Mouse (Mus musculus): Measurements from ENCODE around the gene Gm44503. TPM values are rescaled to one million over a fixed set of nuclear protein-coding genes. Genes with fewer than 3 reads are reported as not detected.

Gm44503 gene
- total and polyA plus RNA-seq, 2 experiments from 2014 or later = not detected

DNA sequence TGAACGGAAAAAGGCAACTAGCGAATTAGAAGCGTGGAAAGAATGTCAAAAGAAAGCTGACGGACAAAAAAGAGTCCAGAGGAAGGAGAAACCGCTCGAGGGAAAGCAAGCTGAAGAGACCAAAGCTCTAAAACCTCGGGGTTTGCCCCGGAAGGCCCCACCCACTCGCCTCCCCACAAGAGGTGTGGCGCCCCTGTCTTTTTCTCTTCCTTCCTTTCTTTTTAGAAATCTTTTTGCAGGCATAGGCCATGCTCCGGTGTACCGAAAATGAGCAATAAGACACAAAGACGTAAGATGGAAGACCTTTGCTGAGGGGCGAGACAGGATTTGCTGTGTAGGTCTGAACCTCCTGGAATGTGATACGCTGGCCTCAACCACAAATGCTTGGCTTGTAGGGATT lies 3.3 kb downstream of the Gm44503 start:
- 78% methylated on average over 15 of the region's 15 CpGs for WGBS

DNA sequence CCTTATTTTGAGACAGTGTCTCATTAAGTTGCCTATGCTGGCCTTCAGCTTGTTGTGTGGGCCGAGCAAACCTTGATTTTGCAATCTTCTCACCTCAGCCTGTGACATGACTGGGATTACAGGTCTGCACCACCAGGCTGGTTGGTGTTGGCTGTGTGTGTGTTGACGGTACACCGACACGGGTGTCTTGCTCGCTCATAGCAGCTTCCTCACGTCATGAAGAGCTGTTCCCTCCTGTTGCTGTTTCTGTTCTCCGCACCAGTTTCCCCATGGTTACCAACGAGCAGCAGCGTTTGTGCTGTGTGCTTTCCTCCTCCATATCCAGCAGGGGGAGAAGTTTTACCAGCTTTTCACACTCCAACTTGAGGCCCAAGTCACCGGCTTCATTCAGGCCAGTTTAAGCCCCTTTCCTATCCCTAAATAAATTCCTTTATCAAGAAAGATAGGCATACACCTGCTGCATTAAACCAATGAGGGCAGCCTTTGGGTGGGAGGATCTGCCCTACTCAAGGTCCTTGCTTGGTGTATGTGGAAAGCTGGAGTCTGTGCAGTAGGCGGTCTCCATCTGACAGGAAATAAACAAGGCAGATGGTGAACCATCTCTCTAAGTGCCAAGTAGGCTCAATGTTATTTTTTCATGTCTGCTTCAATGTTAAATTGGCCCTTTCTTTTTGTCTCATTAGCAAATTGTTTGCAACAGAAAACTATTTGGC lies 9.9 kb downstream of the Gm44503 start:
- no peaks in the 10 kb centered on the region for H3K9me3 ChIP-seq (ENCODE audit: low read length)
- H3K27me3 ChIP-seq (ENCODE audit: insufficient read depth, low read length) = no peaks in the 10 kb centered on the region
- no peak overlapping the region for H3K4me3 ChIP-seq (ENCODE audit: low read depth, low read length)
- no peaks in the 10 kb centered on the region for H3K4me1 ChIP-seq (ENCODE audit: insufficient read depth, low read length)
- H3K4me2 ChIP-seq (ENCODE audit: low read depth, low read length, poor library complexity, severe bottlenecking) = no peak overlapping the region
- no peaks in the 10 kb centered on the region for H3K36me3 ChIP-seq (ENCODE audit: insufficient read depth, low read length)
- peak; percentile 74 for ATAC-seq (ENCODE audit: low FRiP score)
- no peak overlapping the region for H3K27ac ChIP-seq (ENCODE audit: low read depth, low read length)
- no peak overlapping the region for H3K9ac ChIP-seq (replicated peaks; ENCODE audit: low read length, poor library complexity, severe bottlenecking)
- WGBS = 28% methylated on average over 11 of the region's 11 CpGs
- TF ChIP-seq CTCF (IDR thresholded peaks at IDR 0.05) = peak; percentile 83
- peak; percentile 82 for DNase-seq (ENCODE audit: low spot score)

More for the DNA sequence above, 3.3 kb downstream of the Gm44503 start:
- H3K9ac ChIP-seq (replicated peaks; ENCODE audit: low read length, poor library complexity, severe bottlenecking) = no peak overlapping the region
- no peak for TF ChIP-seq CTCF (IDR thresholded peaks at IDR 0.05)
- H3K27me3 ChIP-seq (ENCODE audit: insufficient read depth, low read length) = no peaks in the 10 kb centered on the region
- no peaks in the 10 kb centered on the region for H3K9me3 ChIP-seq (ENCODE audit: low read length)
- DNase-seq (ENCODE audit: low spot score) (no peak), ATAC-seq (ENCODE audit: low FRiP score) (no peak)
- H3K4me3 ChIP-seq (ENCODE audit: low read depth, low read length) = no peak overlapping the region
- no peak overlapping the region for H3K27ac ChIP-seq (ENCODE audit: low read depth, low read length)
- H3K4me1 ChIP-seq (ENCODE audit: insufficient read depth, low read length) = no peaks in the 10 kb centered on the region
- H3K4me2 ChIP-seq (ENCODE audit: low read depth, low read length, poor library complexity, severe bottlenecking) = no peak overlapping the region
- H3K36me3 ChIP-seq (ENCODE audit: insufficient read depth, low read length) = no peaks in the 10 kb centered on the region

DNA sequence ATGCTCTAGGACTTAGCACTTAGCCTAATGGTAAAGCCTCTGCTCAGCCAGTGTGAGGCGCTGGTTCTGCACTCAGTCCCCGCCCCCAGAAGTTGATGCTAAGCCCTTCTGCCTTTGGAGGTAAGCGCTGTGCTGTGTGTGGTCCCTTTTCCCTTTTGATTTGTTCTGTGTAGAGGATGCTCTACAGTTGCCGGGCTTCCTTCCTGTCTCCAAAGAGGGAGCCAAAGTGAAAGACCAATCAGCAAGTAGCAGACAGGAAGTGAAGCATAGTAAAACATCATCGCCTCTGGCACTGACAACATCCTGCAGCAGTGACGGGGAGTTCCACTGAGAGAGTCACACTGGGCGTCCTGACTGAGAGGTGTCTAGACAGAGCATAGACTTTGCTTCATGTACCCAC lies 11.2 kb downstream of the Gm44503 start:
- Histone ChIP-seq H3K4me3 (ENCODE audit: low read depth, low read length) (no peak overlapping the region), H3K9ac (replicated peaks; ENCODE audit: low read length, poor library complexity, severe bottlenecking) (no peak overlapping the region), H3K4me2 (ENCODE audit: low read depth, low read length, poor library complexity, severe bottlenecking) (no peak overlapping the region), H3K36me3 (ENCODE audit: insufficient read depth, low read length) (no peaks in the 10 kb centered on the region), H3K27me3 (ENCODE audit: insufficient read depth, low read length) (no peaks in the 10 kb centered on the region), H3K4me1 (ENCODE audit: insufficient read depth, low read length) (no peaks in the 10 kb centered on the region), H3K27ac (ENCODE audit: low read depth, low read length) (no peak overlapping the region), H3K9me3 (ENCODE audit: low read length) (no peaks in the 10 kb centered on the region)
- DNase-seq (ENCODE audit: low spot score) (no peak), ATAC-seq (ENCODE audit: low FRiP score) (0 out of 2 replicates have a peak, but pooled peaks have one; percentile 3)
- TF ChIP-seq CTCF (IDR thresholded peaks at IDR 0.05) = peak; percentile 11; the same call in 1 of the 2 replicates
- 70% methylated on average over 7 of the region's 7 CpGs for WGBS

DNA sequence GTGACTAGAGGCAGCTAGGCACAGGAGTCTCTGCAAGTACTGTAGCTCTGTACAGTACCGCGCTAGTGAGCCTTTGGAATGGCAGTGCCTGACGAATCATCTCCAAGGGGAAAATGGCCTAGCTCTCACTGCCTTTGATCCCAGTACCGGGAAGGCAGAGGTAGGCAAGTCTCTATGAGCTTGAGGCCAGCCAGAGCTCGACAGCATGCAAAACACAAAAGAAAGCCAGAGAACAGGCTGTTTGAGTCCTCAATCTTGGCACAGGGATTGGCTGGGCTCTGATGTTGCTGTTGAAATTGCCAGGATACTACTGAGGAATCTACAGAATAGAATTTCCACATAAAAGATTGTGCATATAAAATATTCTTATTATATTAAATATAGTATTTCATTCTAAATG lies 13.8 kb downstream of the Gm44503 start:
- no peaks in the 10 kb centered on the region for H3K27me3 ChIP-seq (ENCODE audit: insufficient read depth, low read length)
- H3K4me3 ChIP-seq (ENCODE audit: low read depth, low read length) = no peak overlapping the region
- H3K4me2 ChIP-seq (ENCODE audit: low read depth, low read length, poor library complexity, severe bottlenecking) = no peak overlapping the region
- ATAC-seq (ENCODE audit: low FRiP score) = no peak
- no peak overlapping the region for H3K27ac ChIP-seq (ENCODE audit: low read depth, low read length)
- H3K36me3 ChIP-seq (ENCODE audit: insufficient read depth, low read length) = no peaks in the 10 kb centered on the region
- no peaks in the 10 kb centered on the region for H3K9me3 ChIP-seq (ENCODE audit: low read length)
- TF ChIP-seq CTCF (IDR thresholded peaks at IDR 0.05) = no peak
- no peaks in the 10 kb centered on the region for H3K4me1 ChIP-seq (ENCODE audit: insufficient read depth, low read length)
- 83% methylated on average over 5 of the region's 5 CpGs for WGBS
- DNase-seq (ENCODE audit: low spot score) = no peak
- H3K9ac ChIP-seq (replicated peaks; ENCODE audit: low read length, poor library complexity, severe bottlenecking) = no peak overlapping the region

DNA sequence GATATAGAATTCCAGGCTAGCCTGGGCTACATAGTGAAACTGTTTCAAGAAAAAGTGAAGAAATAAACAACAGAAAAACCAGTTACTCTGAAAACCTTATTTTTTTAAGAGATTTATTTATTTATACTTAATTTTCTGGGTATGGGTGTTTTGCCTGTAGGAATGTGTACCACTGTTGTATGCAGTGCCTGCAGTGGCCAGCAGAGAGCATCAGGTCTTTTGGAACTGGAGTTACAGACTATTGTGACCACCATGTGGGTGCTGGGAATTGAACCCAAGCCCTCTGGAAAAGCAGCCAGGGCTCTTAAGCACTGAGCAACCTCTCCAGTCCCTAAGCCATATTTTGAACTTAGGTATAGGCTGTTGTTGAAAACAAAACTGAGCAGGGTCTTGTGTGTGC lies 14.3 kb downstream of the Gm44503 start:
- TF ChIP-seq CTCF (IDR thresholded peaks at IDR 0.05) = no peak
- no peaks in the 10 kb centered on the region for H3K9me3 ChIP-seq (ENCODE audit: low read length)
- H3K27ac ChIP-seq (ENCODE audit: low read depth, low read length) = no peak overlapping the region
- H3K36me3 ChIP-seq (ENCODE audit: insufficient read depth, low read length) = no peaks in the 10 kb centered on the region
- no peaks in the 10 kb centered on the region for H3K4me1 ChIP-seq (ENCODE audit: insufficient read depth, low read length)
- H3K27me3 ChIP-seq (ENCODE audit: insufficient read depth, low read length) = no peaks in the 10 kb centered on the region
- H3K9ac ChIP-seq (replicated peaks; ENCODE audit: low read length, poor library complexity, severe bottlenecking) = no peak overlapping the region
- no peak overlapping the region for H3K4me2 ChIP-seq (ENCODE audit: low read depth, low read length, poor library complexity, severe bottlenecking)
- no peak overlapping the region for H3K4me3 ChIP-seq (ENCODE audit: low read depth, low read length)
- DNase-seq (ENCODE audit: low spot score) = no peak
- ATAC-seq (ENCODE audit: low FRiP score) = no peak

DNA sequence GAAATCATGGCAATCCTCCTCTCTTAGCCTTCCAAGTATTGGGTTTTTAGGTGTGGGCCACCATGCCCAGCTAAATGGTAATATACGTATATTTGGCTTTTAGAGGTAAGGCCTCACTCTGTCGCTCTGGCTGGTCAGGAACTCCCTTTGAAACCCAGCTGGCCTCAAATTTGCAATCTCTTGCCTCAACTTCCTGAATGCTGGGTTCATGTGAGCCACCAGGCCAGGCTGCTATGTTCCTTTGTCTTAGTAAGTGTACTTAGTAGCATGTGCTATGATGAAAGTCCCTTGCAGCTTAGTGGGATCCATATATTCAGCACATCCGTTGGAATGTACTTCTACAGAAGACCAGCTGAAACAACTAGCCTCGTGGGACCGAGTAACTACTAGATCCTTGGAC lies 16.1 kb downstream of the Gm44503 start:
- 92% methylated on average over 5 of the region's 5 CpGs for WGBS
- no peak for TF ChIP-seq CTCF (IDR thresholded peaks at IDR 0.05)
- no peak for DNase-seq (ENCODE audit: low spot score)

More for the DNA sequence above, 16.1 kb downstream of the Gm44503 start:
- Histone ChIP-seq H3K27ac (ENCODE audit: low read depth, low read length) (no peak overlapping the region), H3K9me3 (ENCODE audit: low read length) (no peaks in the 10 kb centered on the region), H3K4me1 (ENCODE audit: insufficient read depth, low read length) (no peaks in the 10 kb centered on the region), H3K27me3 (ENCODE audit: insufficient read depth, low read length) (no peaks in the 10 kb centered on the region), H3K9ac (replicated peaks; ENCODE audit: low read length, poor library complexity, severe bottlenecking) (no peak overlapping the region), H3K4me3 (ENCODE audit: low read depth, low read length) (no peak overlapping the region), H3K4me2 (ENCODE audit: low read depth, low read length, poor library complexity, severe bottlenecking) (no peak overlapping the region), H3K36me3 (ENCODE audit: insufficient read depth, low read length) (no peaks in the 10 kb centered on the region)
- no peak for ATAC-seq (ENCODE audit: low FRiP score)
